Mouse (Mus musculus): Measurements from ENCODE around the gene Isl2.

DNA sequence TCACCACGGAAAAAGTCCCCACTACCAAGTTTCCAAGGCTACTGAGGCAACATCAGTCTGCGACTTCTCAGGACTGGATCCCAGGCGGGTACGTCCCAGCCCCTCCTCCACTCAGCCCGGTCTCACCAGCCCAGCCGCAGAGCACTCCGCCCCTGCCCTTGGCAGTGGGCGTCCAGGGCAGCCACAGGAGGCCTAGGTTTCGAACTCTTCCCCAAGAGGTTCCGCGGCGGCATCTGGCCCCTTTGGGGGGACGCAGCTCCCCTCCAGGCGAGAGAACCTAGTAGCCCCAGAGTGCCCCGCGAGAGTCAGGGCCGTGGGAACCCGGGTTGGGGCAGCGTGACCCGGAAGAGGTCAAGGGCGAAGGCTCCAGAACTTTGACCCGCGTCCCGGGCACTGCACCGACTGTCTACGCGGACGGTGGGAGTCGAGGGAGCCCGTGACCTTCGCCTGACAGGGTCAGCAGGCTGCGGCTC, 26.9 kb upstream of the Isl2 start:
- TF ChIP-seq ZMIZ1 (IDR thresholded peaks at IDR 0.05; ENCODE audit: low read depth, low read length) (no peak; the same call in 1 of the 2 replicates), POLR2A (IDR thresholded peaks at IDR 0.05; ENCODE audit: low read depth, low read length) (no peak), HCFC1 (IDR thresholded peaks at IDR 0.05; ENCODE audit: low read depth, low read length) (peak; percentile 67; the same call in 1 of the 2 replicates), CTCF (conservative IDR thresholded peaks at IDR 0.05 in 1 of 2, IDR thresholded peaks at IDR 0.05 in 1 of 2; ENCODE audit: low read depth in 2 of 2, low read length in 2 of 2) (no peak), MYC (IDR thresholded peaks at IDR 0.05; ENCODE audit: low read depth, low read length) (no peak), ZNF384 (IDR thresholded peaks at IDR 0.05; ENCODE audit: low read depth, low read length) (no peak), GABPA (IDR thresholded peaks at IDR 0.05; ENCODE audit: insufficient replicate concordance, low read depth, low read length) (no peak), JUN (IDR thresholded peaks at IDR 0.05; ENCODE audit: insufficient read depth, low read depth, low read length) (no peak)

All from CH12.LX (cell line).